Comparison of ENCODE assay signal across 10 mouse cellular contexts in the genomic region with DNA sequence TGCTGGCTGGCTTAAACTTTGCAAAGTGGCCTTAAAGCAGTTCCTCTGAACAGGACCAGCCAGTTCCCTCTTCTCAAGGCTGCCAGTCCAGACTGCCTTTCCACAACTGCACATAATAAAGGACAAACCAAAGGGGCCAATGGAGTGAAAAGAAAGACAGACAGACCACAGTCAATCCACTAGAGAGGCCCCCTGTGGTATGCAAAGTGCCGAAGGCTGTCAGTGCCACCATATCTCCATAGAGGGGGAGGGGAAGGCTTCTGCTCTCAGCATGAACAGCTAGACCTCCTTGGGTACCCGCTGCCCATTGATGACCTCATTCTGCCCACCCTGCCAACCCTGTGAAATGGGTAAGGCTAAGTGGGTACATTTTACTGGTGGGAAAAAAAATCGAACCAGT. TPM values are rescaled to one million over a fixed set of nuclear protein-coding genes. Genes with fewer than 3 reads are reported as not detected.
A peak's percentile ranks its signal among the peaks of the same experiment; 100 is the strongest.
DNase-seq lines count a peak whose midpoint lies in the region; ATAC-seq and TF ChIP-seq lines count a peak whose summit lies in the region.
"Had no signal": no experiment of that assay in that cellular context is flagged by ENCODE, and none has a peak within 500 bp of the region (broad histone marks: within the 10 kb centered on the region; RNA-seq: fewer than 3 reads in every experiment).

No protein-coding gene starts in this region.

- DNase-seq in heart, adult 18-20 months = no peak
- no peak for DNase-seq in midbrain, embryonic 11.5 days (ENCODE audit: low spot score, missing footprints)
- no peak for DNase-seq in left cerebral cortex, postnatal 10 days (ENCODE audit: extremely low spot score in 1 of 2, low spot score in 2 of 2)
- DNase-seq in spleen, adult 12 weeks (ENCODE audit: low spot score) = no peak
- no peak for DNase-seq in midbrain, postnatal 0 days (ENCODE audit: low spot score)
- DNase-seq: midbrain, embryonic 14.5 days; right cerebral cortex, postnatal 25 days had no signal

- TF ChIP-seq CTCF in midbrain, postnatal 0 days (IDR thresholded peaks at IDR 0.05) = no peak

- no peaks in the 10 kb centered on the region for H3K9me3 ChIP-seq in heart, embryonic 12.5 days (replicated peaks)
- H3K9me3 ChIP-seq in midbrain, embryonic 11.5 days (ENCODE audit: control insufficient read depth, low read length) = no peaks in the 10 kb centered on the region
- H3K9me3 ChIP-seq in midbrain, embryonic 15.5 days = no peaks in the 10 kb centered on the region
- H3K9me3 ChIP-seq in limb, embryonic 13.5 days = no peaks in the 10 kb centered on the region
- H3K9me3 ChIP-seq in midbrain, postnatal 0 days (ENCODE audit: low read length) = no peaks in the 10 kb centered on the region

- 16% methylated on average over 3 of the region's 3 CpGs for WGBS in heart, embryonic 12.5 days
- 28% methylated on average over 3 of the region's 3 CpGs for WGBS in midbrain, embryonic 11.5 days
- 37% methylated on average over 3 of the region's 3 CpGs for WGBS in midbrain, embryonic 15.5 days
- 9% methylated on average over 3 of the region's 3 CpGs for WGBS in limb, embryonic 13.5 days
- 26% methylated on average over 3 of the region's 3 CpGs for WGBS in midbrain, postnatal 0 days

- H3K27ac ChIP-seq in heart, embryonic 12.5 days (ENCODE audit: poor library complexity, severe bottlenecking) = peak overlapping the region; percentile 26; the same call in 1 of the 2 replicates
- H3K27ac ChIP-seq in midbrain, embryonic 11.5 days (ENCODE audit: low read depth, low read length) = no peak overlapping the region
- no peak overlapping the region for H3K27ac ChIP-seq in midbrain, embryonic 15.5 days
- H3K27ac ChIP-seq in limb, embryonic 13.5 days = no peak overlapping the region; the same call in 1 of the 2 replicates
- no peak overlapping the region for H3K27ac ChIP-seq in midbrain, postnatal 0 days (ENCODE audit: low read depth, low read length)

- no peaks in the 10 kb centered on the region for H3K36me3 ChIP-seq in heart, embryonic 12.5 days
- no peaks in the 10 kb centered on the region for H3K36me3 ChIP-seq in midbrain, embryonic 11.5 days (ENCODE audit: control insufficient read depth, insufficient read depth, low read length)
- H3K36me3 ChIP-seq in midbrain, embryonic 15.5 days (replicated peaks) = no peaks in the 10 kb centered on the region
- no peaks in the 10 kb centered on the region for H3K36me3 ChIP-seq in limb, embryonic 13.5 days
- H3K36me3 ChIP-seq in midbrain, postnatal 0 days (ENCODE audit: insufficient read depth, low read length) = no peaks in the 10 kb centered on the region

- no peaks in the 10 kb centered on the region for H3K27me3 ChIP-seq in heart, embryonic 12.5 days (replicated peaks)
- H3K27me3 ChIP-seq in midbrain, embryonic 11.5 days (ENCODE audit: control insufficient read depth, insufficient read depth, low read length) = no peaks in the 10 kb centered on the region
- H3K27me3 ChIP-seq in midbrain, embryonic 15.5 days (replicated peaks) = no peaks in the 10 kb centered on the region
- 0 out of 2 replicates have a peak, but pooled peaks cover 3% of the 10 kb centered on the region for H3K27me3 ChIP-seq in limb, embryonic 13.5 days
- no peaks in the 10 kb centered on the region for H3K27me3 ChIP-seq in midbrain, postnatal 0 days (ENCODE audit: insufficient read depth, low read length)

- H3K4me1 ChIP-seq in heart, embryonic 12.5 days (replicated peaks) = peaks cover 39% of the 10 kb centered on the region
- peaks cover 8% of the 10 kb centered on the region for H3K4me1 ChIP-seq in midbrain, embryonic 11.5 days (ENCODE audit: control insufficient read depth, insufficient read depth, low read length)
- H3K4me1 ChIP-seq in midbrain, embryonic 15.5 days = peaks cover 10% of the 10 kb centered on the region
- H3K4me1 ChIP-seq in limb, embryonic 13.5 days = peaks cover 36% of the 10 kb centered on the region
- peaks cover 14% of the 10 kb centered on the region; the same call in 1 of the 2 replicates for H3K4me1 ChIP-seq in midbrain, postnatal 0 days (ENCODE audit: insufficient read depth, low read length)

- intact Hi-C loops in left cerebral cortex, postnatal 10 days (cut with DNase I) = no loop called here

- no peak overlapping the region for H3K4me3 ChIP-seq in heart, embryonic 12.5 days
- H3K4me3 ChIP-seq in midbrain, embryonic 11.5 days (ENCODE audit: low read depth, low read length) = no peak overlapping the region
- no peak overlapping the region for H3K4me3 ChIP-seq in midbrain, embryonic 15.5 days
- no peak overlapping the region for H3K4me3 ChIP-seq in limb, embryonic 13.5 days
- no peak overlapping the region for H3K4me3 ChIP-seq in midbrain, postnatal 0 days (ENCODE audit: low read depth, low read length)

- peak; percentile 49 for ATAC-seq in heart, embryonic 12.5 days (ENCODE audit: insufficient number of reproducible peaks, low FRiP score)
- ATAC-seq in midbrain, embryonic 11.5 days (ENCODE audit: low FRiP score) = 0 out of 2 replicates have a peak, but pooled peaks have one; percentile 30
- no peak for ATAC-seq in midbrain, embryonic 15.5 days (replicated peaks)
- ATAC-seq in limb, embryonic 13.5 days (ENCODE audit: low FRiP score, low read depth) = peak; percentile 34; the same call in 1 of the 2 replicates
- no peak for ATAC-seq in midbrain, postnatal 0 days (ENCODE audit: low FRiP score)

- H3K4me2 ChIP-seq in heart, embryonic 12.5 days = peak overlapping the region; percentile 48
- H3K4me2 ChIP-seq in midbrain, embryonic 11.5 days = no peak overlapping the region
- H3K4me2 ChIP-seq in midbrain, embryonic 15.5 days = no peak overlapping the region
- peak overlapping the region; percentile 40 for H3K4me2 ChIP-seq in limb, embryonic 13.5 days (replicated peaks)
- H3K4me2 ChIP-seq in midbrain, postnatal 0 days (ENCODE audit: low read depth, low read length, poor library complexity, severe bottlenecking) = no peak overlapping the region

- no peak overlapping the region for H3K9ac ChIP-seq in heart, embryonic 12.5 days
- no peak overlapping the region for H3K9ac ChIP-seq in midbrain, embryonic 11.5 days (ENCODE audit: low read length)
- no peak overlapping the region for H3K9ac ChIP-seq in midbrain, embryonic 15.5 days
- no peak overlapping the region for H3K9ac ChIP-seq in limb, embryonic 13.5 days
- no peak overlapping the region for H3K9ac ChIP-seq in midbrain, postnatal 0 days (replicated peaks; ENCODE audit: low read length, poor library complexity, severe bottlenecking)

RNA-seq across cellular contexts. Expression of gene Hlf, which starts 34.7 kb away (rescaled TPM):
- 2.7 and 3.7 TPM in 2 replicates for polyA plus RNA-seq in heart, embryonic 12.5 days (2016; fragmentation: Nextera tagmentation; extraction: Ambion mirVana)
- total RNA-seq in heart, adult 18-20 months (2021) = 10 to 100 TPM; 11.3 TPM
- polyA plus RNA-seq in midbrain, embryonic 11.5 days (2014; fragmentation: Nextera tagmentation; extraction: Ambion mirVana) = 2.0 and 2.2 TPM in 2 replicates
- 7.2 and 7.6 TPM in 2 replicates for polyA plus RNA-seq in midbrain, embryonic 15.5 days (2015; fragmentation: Nextera tagmentation; extraction: Ambion mirVana)
- polyA plus RNA-seq in limb, embryonic 13.5 days (2015; fragmentation: Nextera tagmentation; extraction: Ambion mirVana) = 1.3 and 1.9 TPM in 2 replicates
- total RNA-seq in left cerebral cortex, postnatal 10 days (2021) = 10 to 100 TPM; 49.4 to 49.5 TPM
- total RNA-seq in midbrain, postnatal 0 days (2014; rRNA removed) = 9.2 and 11.2 TPM in 2 replicates
- 9.0 and 9.2 TPM in 2 replicates for polyA plus RNA-seq in midbrain, postnatal 0 days (2015; fragmentation: Nextera tagmentation; extraction: Ambion mirVana)

Comparison
In these comparisons a context has a peak if more than half of its experiments do, and no peak if none do; other contexts are left out.
1. ATAC-seq: peak in heart, embryonic 12.5 days (single experiment), midbrain, embryonic 11.5 days (single experiment) and limb, embryonic 13.5 days (single experiment); none in midbrain, embryonic 15.5 days (single experiment) and midbrain, postnatal 0 days (single experiment).
2. H3K4me2 ChIP-seq: peak in heart, embryonic 12.5 days (single experiment) and limb, embryonic 13.5 days (single experiment); none in midbrain, embryonic 11.5 days (single experiment), midbrain, embryonic 15.5 days (single experiment) and midbrain, postnatal 0 days (single experiment).